Mouse (Mus musculus) testis, adult 2 months (tissue): ENCODE measurements around the gene Rock2.

Experiments
- CTCF ChIP-seq: fragments of 200-500 bp; IDR thresholded peaks from 2 replicates; pipeline ENCODE4 v1.5.1; 2012; ENCODE audit warnings: low read depth, mild to moderate bottlenecking, inconsistent platforms, low read length, moderate library complexity; ENCODE audit not compliant: control insufficient read depth, insufficient read depth, insufficient replicate concordance
- POLR2A ChIP-seq: fragments of 200-500 bp; IDR thresholded peaks from 2 replicates; pipeline ENCODE4 v1.6.1; 2012; ENCODE audit warnings: low read depth, mild to moderate bottlenecking, inconsistent platforms, low read length, moderate library complexity; ENCODE audit not compliant: control insufficient read depth

- TF ChIP-seq CTCF (no peak), POLR2A (no peak)
Observed at GRCm38 (mm10) chr12:17024554-17025110, 129.9 kb downstream of the Rock2 start.
